Mouse (Mus musculus) hematopoietic multipotent progenitor cell, adult 10-12 weeks (in vitro differentiated cells): ENCODE measurements around the gene Taf1a. TPM values are rescaled to one million over a fixed set of nuclear protein-coding genes. Genes with fewer than 3 reads are reported as not detected.

Experiments
- polyA plus RNA-seq: library from polyadenylated mRNA; stranded (reverse); fragments of >175 nt; gene quantifications from 2 replicates; pipeline ENCODE4 v1.2.3, GENCODE M21; 2012; ENCODE audit warnings: low replicate concordance

The Taf1a gene
- polyA plus RNA-seq, result 1.1 and 2.9 TPM in 2 replicates

GRCm38 (mm10) chr1:183388426-183389406 is at the start of gene Taf1a:
Gene Taf1a (plus strand): TSS chr1:183388981.

GRCm38 (mm10) chr1:183369427-183370014 is 19.3 kb upstream of the Taf1a start, which contains the start of gene Mia3:
Gene Mia3 (minus strand): TSS chr1:183369553.

GRCm38 (mm10) chr1:183417873-183418272 is 29.1 kb downstream of the Taf1a start, which contains the start of gene Hhipl2:
Gene Hhipl2 (plus strand): TSS chr1:183418215.

Other genes with a start within 250 kb of the Taf1a start
- 5.2 and 10.3 TPM in 2 replicates for gene Disp1, start 167.5 kb upstream of the Taf1a start, polyA plus RNA-seq
- gene Aida, start 92.4 kb upstream of the Taf1a start, polyA plus RNA-seq, result 25.3 and 26.2 TPM in 2 replicates
- gene Brox, start 91.7 kb upstream of the Taf1a start, polyA plus RNA-seq, result 3.5 and 12.7 TPM in 2 replicates
- 47.3 and 67.8 TPM in 2 replicates for gene Mia3, start 19.4 kb upstream of the Taf1a start, polyA plus RNA-seq
- 0.04 TPM in 1 of 2 replicates, not detected in the other for gene Hhipl2, start 29.2 kb downstream of the Taf1a start, polyA plus RNA-seq